Mouse (Mus musculus): ENCODE measurements around the gene Fadd. TPM values are rescaled to one million over a fixed set of nuclear protein-coding genes. Genes with fewer than 3 reads are reported as not detected.

The Fadd gene
- polyA plus RNA-seq, 1 experiment from 2014 or later, result 7.2 TPM

DNA sequence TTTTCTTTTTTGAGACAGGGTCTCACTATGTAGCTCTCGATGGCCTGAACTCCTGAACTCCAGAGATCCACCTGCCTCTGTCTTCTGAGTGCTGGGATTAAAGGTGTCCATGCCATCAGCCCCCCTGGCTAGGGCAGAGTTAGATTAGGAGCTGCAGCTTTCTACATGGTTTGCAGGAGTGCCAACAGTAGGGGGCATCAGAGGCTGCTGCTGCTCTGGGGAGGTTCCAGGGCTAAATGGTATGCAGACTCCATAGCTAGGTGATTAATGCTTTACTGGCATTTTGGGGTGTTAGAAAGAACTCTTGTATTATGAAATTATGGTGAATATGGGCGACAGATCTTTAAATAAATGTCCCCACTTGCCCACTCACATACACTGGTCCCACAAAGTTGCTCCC is 5.0 kb upstream of the Fadd start:
- Histone ChIP-seq H3K27me3 (replicated peaks; ENCODE audit: control insufficient read depth, insufficient read depth, low read length) (no peaks in the 10 kb centered on the region), H3K4me1 (ENCODE audit: control insufficient read depth, insufficient read depth, low read length) (no peaks in the 10 kb centered on the region), H3K27ac (ENCODE audit: low read depth, low read length) (no peak overlapping the region), H3K4me3 (ENCODE audit: low read depth, low read length) (no peak overlapping the region), H3K9me3 (replicated peaks; ENCODE audit: control insufficient read depth, low read length) (no peaks in the 10 kb centered on the region), H3K36me3 (ENCODE audit: control insufficient read depth, insufficient read depth, low read length) (no peaks in the 10 kb centered on the region), H3K9ac (ENCODE audit: low read length) (no peak overlapping the region), H3K4me2 (ENCODE audit: low read length) (no peak overlapping the region)
- DNase-seq (ENCODE audit: low spot score) (peak; percentile 65), ATAC-seq (no peak)
- WGBS, result 53% methylated on average over 2 of the region's 2 CpGs

GRCm38 (mm10) chr7:144585648-144586047 is 3.4 kb upstream of the Fadd start:
- Histone ChIP-seq H3K9me3 (replicated peaks; ENCODE audit: control insufficient read depth, low read length) (no peaks in the 10 kb centered on the region), H3K27ac (ENCODE audit: low read depth, low read length) (no peak overlapping the region), H3K4me3 (ENCODE audit: low read depth, low read length) (no peak overlapping the region), H3K9ac (ENCODE audit: low read length) (no peak overlapping the region), H3K27me3 (replicated peaks; ENCODE audit: control insufficient read depth, insufficient read depth, low read length) (no peaks in the 10 kb centered on the region), H3K4me2 (ENCODE audit: low read length) (no peak overlapping the region), H3K36me3 (ENCODE audit: control insufficient read depth, insufficient read depth, low read length) (no peaks in the 10 kb centered on the region), H3K4me1 (ENCODE audit: control insufficient read depth, insufficient read depth, low read length) (peaks cover 7% of the 10 kb centered on the region)
- peak; percentile 78 for DNase-seq (ENCODE audit: low spot score)
- ATAC-seq, result no peak
- 8% methylated on average over 6 of the region's 6 CpGs for WGBS

DNA sequence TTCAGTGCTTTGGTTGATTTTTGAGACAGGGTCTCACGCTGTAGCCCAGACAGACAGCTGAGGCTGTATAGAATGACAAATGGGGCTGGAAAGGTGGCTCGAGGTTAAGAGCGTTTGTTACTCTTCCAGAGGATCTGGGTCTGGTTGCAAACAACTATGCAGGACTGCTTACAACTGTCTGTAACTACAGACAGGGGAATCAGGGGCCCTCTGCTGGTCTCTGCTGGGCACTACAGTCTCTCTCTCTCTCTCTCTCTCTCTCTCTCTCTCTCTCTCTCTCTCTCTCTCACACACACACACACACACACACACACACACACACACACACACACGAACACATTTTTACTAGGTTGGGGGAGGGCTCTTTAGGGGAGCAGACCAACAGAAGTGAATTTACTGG is 1.4 kb upstream of the Fadd start:
- no peaks in the 10 kb centered on the region for H3K9me3 ChIP-seq (replicated peaks; ENCODE audit: control insufficient read depth, low read length)
- H3K4me1 ChIP-seq (ENCODE audit: control insufficient read depth, insufficient read depth, low read length), result peaks cover 7% of the 10 kb centered on the region
- H3K27ac ChIP-seq (ENCODE audit: low read depth, low read length), result no peak overlapping the region
- DNase-seq (ENCODE audit: low spot score) (peak; percentile 74), ATAC-seq (no peak)
- 5% methylated on average over 4 of the region's 4 CpGs for WGBS
- H3K4me3 ChIP-seq (ENCODE audit: low read depth, low read length), result no peak overlapping the region
- no peak overlapping the region for H3K9ac ChIP-seq (ENCODE audit: low read length)
- H3K36me3 ChIP-seq (ENCODE audit: control insufficient read depth, insufficient read depth, low read length), result peaks cover 16% of the 10 kb centered on the region
- no peak overlapping the region for H3K4me2 ChIP-seq (ENCODE audit: low read length)
- H3K27me3 ChIP-seq (replicated peaks; ENCODE audit: control insufficient read depth, insufficient read depth, low read length), result no peaks in the 10 kb centered on the region

GRCm38 (mm10) chr7:144581559-144582283 is 542 bp downstream of the Fadd start:
- peak overlapping the region; percentile 85 for H3K9ac ChIP-seq (ENCODE audit: low read length)
- peak; percentile 84 for ATAC-seq
- H3K4me3 ChIP-seq (ENCODE audit: low read depth, low read length), result peak overlapping the region; percentile 80
- H3K9me3 ChIP-seq (replicated peaks; ENCODE audit: control insufficient read depth, low read length), result no peaks in the 10 kb centered on the region
- WGBS, result 1% methylated on average over 43 of the region's 43 CpGs
- no peaks in the 10 kb centered on the region for H3K27me3 ChIP-seq (replicated peaks; ENCODE audit: control insufficient read depth, insufficient read depth, low read length)
- H3K4me1 ChIP-seq (ENCODE audit: control insufficient read depth, insufficient read depth, low read length), result peaks cover 7% of the 10 kb centered on the region
- peaks cover 21% of the 10 kb centered on the region for H3K36me3 ChIP-seq (ENCODE audit: control insufficient read depth, insufficient read depth, low read length)
- peak overlapping the region; percentile 79 for H3K4me2 ChIP-seq (ENCODE audit: low read length)
- H3K27ac ChIP-seq (ENCODE audit: low read depth, low read length), result peak overlapping the region; percentile 79
- peak; percentile 86 for DNase-seq (ENCODE audit: low spot score)

- H3K36me3 ChIP-seq (ENCODE audit: control insufficient read depth, insufficient read depth, low read length), result peaks cover 21% of the 10 kb centered on the region
- DNase-seq (ENCODE audit: low spot score), result no peak
- 93% methylated on average over 5 of the region's 5 CpGs for WGBS
- H3K27ac ChIP-seq (ENCODE audit: low read depth, low read length), result no peak overlapping the region
- no peak overlapping the region for H3K4me2 ChIP-seq (ENCODE audit: low read length)
- H3K27me3 ChIP-seq (replicated peaks; ENCODE audit: control insufficient read depth, insufficient read depth, low read length), result no peaks in the 10 kb centered on the region
- no peaks in the 10 kb centered on the region for H3K9me3 ChIP-seq (replicated peaks; ENCODE audit: control insufficient read depth, low read length)
- H3K9ac ChIP-seq (ENCODE audit: low read length), result no peak overlapping the region
- peaks cover 7% of the 10 kb centered on the region for H3K4me1 ChIP-seq (ENCODE audit: control insufficient read depth, insufficient read depth, low read length)
- H3K4me3 ChIP-seq (ENCODE audit: low read depth, low read length), result no peak overlapping the region
- no peak for ATAC-seq
These were observed 4.4 kb downstream of the Fadd start for GRCm38 (mm10) chr7:144577876-144578275.

DNA sequence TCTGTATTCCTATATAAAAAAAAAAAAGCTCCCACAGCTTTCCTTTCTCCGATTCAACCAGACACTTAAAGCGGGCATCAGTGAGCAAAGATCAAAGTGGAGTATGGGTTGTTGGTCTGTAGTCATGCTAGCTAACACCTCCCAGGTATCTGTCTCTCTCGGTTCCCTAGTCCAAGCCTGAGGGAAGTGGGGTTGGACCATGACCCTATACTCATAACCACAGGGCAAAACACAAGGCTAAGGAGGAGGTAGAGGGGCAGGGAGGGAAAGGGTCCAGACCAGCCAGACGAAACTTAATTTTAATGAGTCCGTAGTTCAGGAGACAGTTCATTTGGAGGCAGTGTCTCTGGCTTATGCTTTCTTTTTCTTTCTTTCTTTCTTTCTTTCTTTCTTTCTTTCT is 10.0 kb downstream of the Fadd start:
- no peaks in the 10 kb centered on the region for H3K4me1 ChIP-seq (ENCODE audit: control insufficient read depth, insufficient read depth, low read length)
- no peak overlapping the region for H3K27ac ChIP-seq (ENCODE audit: low read depth, low read length)
- no peaks in the 10 kb centered on the region for H3K27me3 ChIP-seq (replicated peaks; ENCODE audit: control insufficient read depth, insufficient read depth, low read length)
- no peaks in the 10 kb centered on the region for H3K9me3 ChIP-seq (replicated peaks; ENCODE audit: control insufficient read depth, low read length)
- no peaks in the 10 kb centered on the region for H3K36me3 ChIP-seq (ENCODE audit: control insufficient read depth, insufficient read depth, low read length)
- 83% methylated on average over 5 of the region's 5 CpGs for WGBS
- no peak for ATAC-seq
- H3K4me2 ChIP-seq (ENCODE audit: low read length), result no peak overlapping the region
- DNase-seq (ENCODE audit: low spot score), result no peak
- no peak overlapping the region for H3K4me3 ChIP-seq (ENCODE audit: low read depth, low read length)
- no peak overlapping the region for H3K9ac ChIP-seq (ENCODE audit: low read length)

DNA sequence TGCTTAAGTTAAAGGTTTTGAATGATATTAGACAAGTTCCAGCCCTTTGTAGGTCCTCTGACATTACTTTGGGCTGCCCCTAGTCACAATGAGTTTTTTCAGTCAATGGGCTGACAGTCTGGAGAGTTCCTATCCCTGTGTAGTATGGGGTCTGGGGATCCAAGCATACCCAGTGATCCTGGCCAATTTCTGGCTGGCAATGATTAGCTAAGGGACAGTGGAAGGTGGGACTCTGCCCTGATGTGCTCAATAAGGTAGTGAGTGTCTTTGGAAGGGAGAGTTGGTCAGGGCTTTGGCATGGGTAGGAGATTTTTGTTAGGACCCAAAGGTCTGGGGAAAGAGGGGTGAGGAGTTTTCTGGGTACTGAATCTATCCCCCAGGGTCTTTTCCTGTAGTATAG is 10.7 kb downstream of the Fadd start:
- ATAC-seq, result no peak
- DNase-seq (ENCODE audit: low spot score), result no peak

GRCm38 (mm10) chr7:144569428-144569827 is 12.8 kb downstream of the Fadd start:
- WGBS, result 61% methylated on average over 7 of the region's 7 CpGs
- no peaks in the 10 kb centered on the region for H3K27me3 ChIP-seq (replicated peaks; ENCODE audit: control insufficient read depth, insufficient read depth, low read length)
- no peak for DNase-seq (ENCODE audit: low spot score)
- H3K4me2 ChIP-seq (ENCODE audit: low read length), result no peak overlapping the region
- H3K4me3 ChIP-seq (ENCODE audit: low read depth, low read length), result no peak overlapping the region
- no peak overlapping the region for H3K27ac ChIP-seq (ENCODE audit: low read depth, low read length)
- no peaks in the 10 kb centered on the region for H3K9me3 ChIP-seq (replicated peaks; ENCODE audit: control insufficient read depth, low read length)
- H3K36me3 ChIP-seq (ENCODE audit: control insufficient read depth, insufficient read depth, low read length), result no peaks in the 10 kb centered on the region
- no peaks in the 10 kb centered on the region for H3K4me1 ChIP-seq (ENCODE audit: control insufficient read depth, insufficient read depth, low read length)
- H3K9ac ChIP-seq (ENCODE audit: low read length), result no peak overlapping the region
- no peak for ATAC-seq

More for the DNA sequence above, 10.7 kb downstream of the Fadd start:
- no peak overlapping the region for H3K27ac ChIP-seq (ENCODE audit: low read depth, low read length)
- H3K9ac ChIP-seq (ENCODE audit: low read length), result no peak overlapping the region
- no peaks in the 10 kb centered on the region for H3K4me1 ChIP-seq (ENCODE audit: control insufficient read depth, insufficient read depth, low read length)
- no peak overlapping the region for H3K4me2 ChIP-seq (ENCODE audit: low read length)
- H3K36me3 ChIP-seq (ENCODE audit: control insufficient read depth, insufficient read depth, low read length), result no peaks in the 10 kb centered on the region
- H3K4me3 ChIP-seq (ENCODE audit: low read depth, low read length), result no peak overlapping the region
- no peaks in the 10 kb centered on the region for H3K27me3 ChIP-seq (replicated peaks; ENCODE audit: control insufficient read depth, insufficient read depth, low read length)
- no peaks in the 10 kb centered on the region for H3K9me3 ChIP-seq (replicated peaks; ENCODE audit: control insufficient read depth, low read length)

GRCm38 (mm10) chr7:144568091-144568490 is 14.2 kb downstream of the Fadd start:
- H3K9me3 ChIP-seq (replicated peaks; ENCODE audit: control insufficient read depth, low read length), result no peaks in the 10 kb centered on the region
- no peaks in the 10 kb centered on the region for H3K27me3 ChIP-seq (replicated peaks; ENCODE audit: control insufficient read depth, insufficient read depth, low read length)
- H3K4me2 ChIP-seq (ENCODE audit: low read length), result no peak overlapping the region
- H3K9ac ChIP-seq (ENCODE audit: low read length), result no peak overlapping the region
- no peak for ATAC-seq
- DNase-seq (ENCODE audit: low spot score), result no peak
- no peak overlapping the region for H3K27ac ChIP-seq (ENCODE audit: low read depth, low read length)
- no peaks in the 10 kb centered on the region for H3K36me3 ChIP-seq (ENCODE audit: control insufficient read depth, insufficient read depth, low read length)
- H3K4me1 ChIP-seq (ENCODE audit: control insufficient read depth, insufficient read depth, low read length), result no peaks in the 10 kb centered on the region
- H3K4me3 ChIP-seq (ENCODE audit: low read depth, low read length), result no peak overlapping the region
